Mouse (Mus musculus) thymus, postnatal 4 days (tissue): ENCODE measurements around the gene Tmbim1.
A peak's percentile ranks its signal among the peaks of the same experiment; 100 is the strongest.
"Not testable (repeated sequence)": the region's sequence is repeated elsewhere in the genome, so short reads cannot be mapped to it uniquely, and the experiment has no call there.

ENCODE experiments used
- DNase-seq: peaks from one replicate; pipeline ENCODE4 v3.0.0; 2021

Tmbim1 gene

DNA sequence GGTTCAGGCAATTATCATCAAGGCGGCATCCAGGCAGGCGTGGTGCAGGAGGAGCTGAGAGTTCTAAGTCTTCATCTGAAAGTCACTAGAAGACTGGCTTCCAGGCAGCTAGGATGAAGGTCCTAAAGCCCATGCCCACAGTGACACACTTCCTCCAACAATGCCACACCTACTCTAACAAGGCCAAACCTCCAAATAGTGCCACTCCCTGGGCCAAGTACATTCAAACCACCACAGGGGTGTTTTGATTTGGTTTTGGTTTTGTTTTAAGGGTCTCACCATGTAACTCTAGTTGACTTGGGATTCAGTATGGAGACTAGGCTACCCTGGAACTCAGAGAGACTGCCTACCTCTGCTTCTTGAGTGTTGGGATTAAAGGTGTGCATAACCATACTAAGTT is at the start of gene Tmbim1:
TSS of gene Tmbim1 (minus strand) at position 101 of the 400 bp plus-strand sequence.
- no peak for DNase-seq

DNA sequence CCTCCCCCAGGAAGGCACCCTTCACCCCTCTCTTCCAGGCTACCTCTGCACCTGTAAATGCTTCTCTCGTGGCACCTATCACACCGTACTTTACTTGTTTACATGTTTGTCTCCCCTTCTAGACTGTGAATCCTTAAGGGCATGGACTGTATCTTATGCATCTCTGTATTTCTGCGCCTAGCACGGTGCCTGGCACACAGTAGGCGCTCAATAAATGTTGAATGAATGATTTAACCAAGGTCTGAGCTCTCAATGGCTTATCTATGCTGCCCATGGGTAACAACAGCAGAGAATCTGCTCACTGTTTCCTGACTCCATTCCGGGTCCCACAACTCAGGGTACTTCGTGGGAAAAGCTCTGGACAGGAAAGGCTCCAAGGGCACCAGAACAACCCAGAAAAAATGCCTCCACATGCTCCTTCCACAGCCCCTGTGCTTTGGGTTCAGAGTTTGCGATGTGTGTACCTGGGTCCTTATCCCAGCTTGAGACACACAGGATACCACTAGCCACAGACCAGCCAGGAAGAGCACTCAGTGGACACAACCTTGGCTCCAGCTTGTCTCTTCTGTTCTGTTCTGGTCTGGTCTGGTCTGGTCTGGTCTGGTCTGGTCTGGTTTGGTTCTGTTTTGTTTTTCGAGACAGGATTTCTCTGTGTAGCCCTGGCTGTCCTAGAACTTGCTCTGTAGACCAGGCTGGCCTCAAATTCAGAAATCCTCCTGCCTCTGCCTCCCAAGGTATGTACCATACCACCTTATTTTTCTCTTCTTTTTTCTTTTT is 48.2 kb upstream of the Tmbim1 start:
- no peak for DNase-seq

GRCm38 (mm10) chr1:74352532-74353096 is 47.2 kb upstream of the Tmbim1 start:
- no peak for DNase-seq

DNA sequence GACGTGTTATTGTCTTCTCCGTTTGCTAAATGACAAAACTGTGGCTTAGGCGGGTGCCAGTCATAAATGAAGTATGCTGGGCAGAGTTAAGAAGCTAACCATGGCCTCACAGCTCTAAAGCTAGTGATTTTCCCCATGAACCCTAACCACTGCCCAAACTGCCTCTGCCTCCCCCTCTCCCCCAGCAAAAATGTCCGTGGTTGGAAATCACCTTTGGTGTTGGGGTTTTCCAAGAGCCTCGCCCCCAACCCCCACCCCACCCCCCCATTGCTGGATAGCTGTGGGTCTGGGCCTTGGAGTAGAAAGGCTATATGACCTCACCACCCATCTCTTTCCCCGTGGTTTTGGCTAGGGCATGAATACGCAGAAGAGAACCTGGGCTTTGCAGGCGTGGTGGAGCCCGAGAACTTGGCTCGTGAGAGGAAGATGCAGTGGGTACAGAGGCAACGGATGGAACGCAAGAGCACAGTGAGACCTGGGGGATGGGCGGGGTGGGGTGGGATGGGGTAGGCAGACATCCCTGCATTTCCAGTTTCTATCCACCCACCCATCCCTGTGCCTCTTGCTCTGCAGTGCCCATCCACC is 45.9 kb upstream of the Tmbim1 start:
- no peak for DNase-seq

DNA sequence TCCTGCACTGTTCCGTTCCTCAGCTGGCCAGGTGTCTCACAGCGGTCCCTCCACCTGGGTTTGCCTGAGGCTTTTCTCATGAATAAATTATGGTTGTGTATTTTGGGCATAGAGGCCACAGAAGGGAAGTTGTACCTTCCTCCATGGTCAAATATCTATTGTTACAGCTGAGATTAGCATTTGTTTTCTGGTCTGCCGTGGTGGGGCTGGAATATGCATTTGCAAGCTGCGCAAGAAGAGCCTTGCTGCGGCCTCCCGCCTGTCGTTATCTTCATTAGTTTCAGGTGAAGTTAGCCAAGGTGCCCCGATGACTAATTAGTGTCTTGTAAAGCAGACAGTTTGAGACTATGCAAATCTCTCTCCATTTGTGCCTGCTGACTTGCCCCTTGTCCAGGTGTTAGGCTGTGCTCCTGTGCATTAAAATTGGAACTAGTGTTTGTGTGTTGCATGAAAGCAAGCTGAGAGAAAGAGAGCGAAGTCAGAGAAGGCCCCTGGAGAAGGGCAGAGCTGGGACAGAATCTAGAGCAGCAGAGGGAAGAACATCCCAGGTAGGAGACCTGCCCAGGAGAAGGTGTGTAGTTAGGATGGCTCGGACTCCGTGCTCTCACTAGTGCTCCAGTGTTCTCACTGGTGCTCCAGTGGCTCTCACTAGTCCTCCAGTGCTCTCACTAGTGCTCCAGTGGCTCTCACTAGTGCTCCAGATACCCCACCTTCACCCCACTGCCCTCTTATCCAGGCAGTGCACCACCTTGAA is 38.9 kb upstream of the Tmbim1 start:
- DNase-seq, result no peak

- no peak for DNase-seq
Observed at GRCm38 (mm10) chr1:74343161-74343560, 37.7 kb upstream of the Tmbim1 start.

- no peak for DNase-seq
Observed at GRCm38 (mm10) chr1:74342308-74342707, 36.9 kb upstream of the Tmbim1 start.

DNA sequence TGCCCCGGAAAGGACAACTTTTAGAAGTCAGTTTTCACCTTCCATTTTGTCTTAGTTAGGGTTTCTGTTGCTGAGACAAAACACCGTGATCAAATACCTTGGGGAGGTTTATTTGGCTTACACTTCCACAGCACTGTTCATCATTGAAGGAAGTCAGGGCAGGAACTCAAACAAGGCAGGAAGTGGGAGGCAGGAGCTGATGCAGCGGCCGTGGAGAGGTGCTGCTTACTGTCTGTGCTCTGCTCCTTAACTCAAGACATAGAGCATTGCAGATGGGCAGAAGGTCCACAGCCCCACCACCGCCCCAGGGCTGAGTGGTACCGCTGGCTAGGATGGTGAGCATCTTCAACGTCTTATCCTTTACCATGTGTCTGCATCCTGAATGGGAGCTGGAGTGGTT is 36.5 kb upstream of the Tmbim1 start:
- DNase-seq, result no peak

- DNase-seq, result not testable (repeated sequence)
Observed at GRCm38 (mm10) chr1:74340992-74341391, 35.6 kb upstream of the Tmbim1 start.

GRCm38 (mm10) chr1:74340361-74340764 is 34.9 kb upstream of the Tmbim1 start:
- DNase-seq, result no peak

DNA sequence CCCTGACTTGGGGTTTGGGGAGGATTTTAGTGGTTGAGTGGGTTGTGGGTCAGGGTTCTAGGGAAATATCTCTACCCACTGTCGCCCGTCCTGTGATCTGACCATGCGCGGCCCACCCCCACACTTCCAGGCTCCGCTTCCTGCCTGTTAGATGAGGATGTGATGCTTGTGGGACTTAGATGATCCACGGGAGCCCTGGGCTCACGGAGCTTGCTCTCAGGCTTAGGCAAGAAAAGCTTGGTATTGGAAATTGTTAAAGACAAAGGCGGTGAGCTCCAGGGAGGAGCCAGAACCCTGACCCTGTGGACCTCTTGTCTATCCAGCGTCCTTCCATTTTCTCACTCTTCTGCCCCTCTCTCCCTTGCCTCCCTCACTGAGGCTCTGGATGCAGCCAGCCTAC is 34.5 kb upstream of the Tmbim1 start:
- DNase-seq, result no peak

GRCm38 (mm10) chr1:74338626-74339025 is 33.2 kb upstream of the Tmbim1 start:
- DNase-seq, result no peak

- no peak for DNase-seq
Observed at GRCm38 (mm10) chr1:74338013-74338412, 32.6 kb upstream of the Tmbim1 start.

DNA sequence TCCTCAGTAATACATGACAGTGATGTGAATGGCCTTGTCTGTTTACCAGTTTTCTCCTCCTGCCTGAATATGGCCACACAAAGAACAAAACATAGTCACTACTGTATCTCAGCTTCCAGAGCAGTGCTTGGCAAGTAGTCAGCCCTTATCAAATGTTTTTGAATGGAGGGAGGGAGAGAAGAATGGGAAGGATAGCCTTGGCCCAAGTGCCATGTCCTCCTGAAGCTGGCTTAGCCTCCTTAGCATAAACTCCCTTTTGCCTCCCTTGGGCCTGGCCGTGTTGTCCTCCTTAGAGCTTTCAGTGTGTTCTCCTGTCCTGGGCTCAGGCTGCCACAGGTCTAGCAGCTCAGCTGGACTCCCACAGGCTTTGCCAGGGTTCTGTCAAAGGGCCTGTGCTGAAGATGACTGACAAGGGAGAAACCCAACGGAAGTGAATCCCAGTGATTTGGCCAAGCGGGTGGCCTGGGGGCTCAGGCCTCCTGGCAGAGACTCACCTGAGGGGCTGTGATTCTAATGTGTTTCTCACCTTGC is 31.9 kb upstream of the Tmbim1 start:
- DNase-seq, result no peak

GRCm38 (mm10) chr1:74335436-74336170 is 30.2 kb upstream of the Tmbim1 start:
- DNase-seq, result no peak

DNA sequence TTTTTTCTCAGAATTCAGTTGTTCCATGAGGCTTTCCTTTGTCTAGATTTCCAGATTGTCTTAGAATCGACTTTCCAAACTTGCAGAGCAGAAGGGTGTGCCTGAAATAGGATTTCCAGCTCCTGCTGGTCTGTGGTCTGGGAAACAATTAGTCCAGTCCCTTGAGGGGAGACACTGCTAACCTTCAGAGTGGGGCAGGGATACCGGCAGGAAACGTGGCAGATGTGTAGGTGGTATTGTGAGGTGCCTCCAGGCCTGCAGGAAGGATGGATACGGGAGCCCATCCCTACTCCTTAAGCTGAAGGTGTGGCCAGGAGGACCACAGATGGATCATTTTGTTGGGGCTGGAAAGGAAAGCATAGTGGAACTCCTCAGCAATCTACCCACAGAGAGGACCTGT is 29.6 kb upstream of the Tmbim1 start:
- DNase-seq, result no peak

DNA sequence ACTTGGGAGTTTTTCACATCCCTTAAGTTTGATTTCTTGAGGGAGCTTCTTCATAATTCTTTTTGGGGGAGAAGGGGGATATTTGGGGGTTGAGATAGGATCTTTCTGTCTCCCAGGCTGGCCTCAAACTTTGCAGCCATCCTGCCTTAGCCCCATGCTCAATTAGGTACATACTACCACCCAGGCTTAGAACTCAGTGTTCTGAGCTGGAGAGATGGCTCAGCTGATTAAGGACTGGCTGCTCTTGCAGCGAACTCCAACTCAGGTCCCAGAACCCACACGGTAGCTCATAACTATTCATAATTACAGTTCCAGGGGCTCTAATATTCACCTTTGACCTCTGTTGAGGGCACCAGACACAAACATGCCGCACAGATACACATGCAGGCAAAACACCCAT is 29.2 kb upstream of the Tmbim1 start:
- DNase-seq, result no peak

- DNase-seq, result no peak
Observed at GRCm38 (mm10) chr1:74332930-74333329, 27.5 kb upstream of the Tmbim1 start.

DNA sequence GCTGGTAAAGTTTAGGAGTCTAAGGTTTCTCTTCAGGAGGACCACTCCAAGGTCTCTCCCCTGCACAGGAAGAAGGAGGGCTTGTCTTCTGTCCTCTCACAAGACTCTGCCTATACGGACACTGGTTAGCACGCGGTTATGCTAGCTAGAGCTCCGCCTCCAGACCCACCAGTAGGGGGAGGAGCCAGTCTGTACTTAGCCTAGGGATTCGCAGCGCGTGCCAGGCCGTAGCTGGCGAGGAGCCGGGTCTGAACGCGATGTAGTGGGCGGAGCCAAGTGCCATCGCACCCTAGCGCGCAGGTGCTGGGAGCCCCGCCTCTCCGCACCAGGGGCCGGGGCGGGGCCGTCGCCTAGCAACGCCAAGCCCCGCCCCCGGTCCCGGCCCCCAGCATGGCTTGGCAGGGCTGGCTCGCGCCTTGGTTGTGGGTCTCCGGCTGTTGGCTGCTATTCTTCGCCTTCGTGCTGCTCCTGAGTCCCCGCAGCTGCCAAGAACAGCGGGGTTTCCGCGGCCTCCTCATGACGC is 26.9 kb upstream of the Tmbim1 start:
- peak; percentile 96 for DNase-seq

- no peak for DNase-seq
Observed at GRCm38 (mm10) chr1:74331046-74331681, 25.7 kb upstream of the Tmbim1 start.

GRCm38 (mm10) chr1:74329899-74330431 is 24.5 kb upstream of the Tmbim1 start:
- DNase-seq, result no peak

GRCm38 (mm10) chr1:74326916-74327315 is 21.5 kb upstream of the Tmbim1 start:
- not testable (repeated sequence) for DNase-seq
